Mouse (Mus musculus) midbrain, embryonic 15.5 days (tissue): ENCODE measurements around the gene Gm13889. TPM values are rescaled to one million over a fixed set of nuclear protein-coding genes. Genes with fewer than 3 reads are reported as not detected.
A peak's percentile ranks its signal among the peaks of the same experiment; 100 is the strongest.

Source experiments
- ATAC-seq: fragments of 200-750 bp; cut with Nextera tagmentation; replicated peaks from 2 replicates; pipeline ENCODE4 v1.8.0; 2017; ENCODE audit warnings: moderate TSS enrichment
- H3K27ac ChIP-seq: fragments of 300-500 bp; sonication (generic); 2 replicates; pipeline ENCODE4 v1.5.1; 2015; ENCODE audit warnings: mild to moderate bottlenecking, inconsistent platforms
- H3K27me3 ChIP-seq: fragments of 300-500 bp; sonication (generic); replicated peaks from 2 replicates; pipeline ENCODE4 v1.6.1; 2015; ENCODE audit warnings: inconsistent platforms
- H3K36me3 ChIP-seq: fragments of 300-500 bp; sonication (generic); replicated peaks from 2 replicates; pipeline ENCODE4 v1.6.1; 2015; ENCODE audit warnings: inconsistent platforms
- H3K4me1 ChIP-seq: fragments of 300-500 bp; sonication (generic); 2 replicates; pipeline ENCODE4 v1.6.1; 2015; ENCODE audit warnings: inconsistent platforms
- H3K4me2 ChIP-seq: fragments of 300-500 bp; sonication (generic); 2 replicates; pipeline ENCODE4 v1.6.1; 2015; ENCODE audit warnings: inconsistent platforms, mild to moderate bottlenecking, moderate library complexity
- H3K4me3 ChIP-seq: fragments of 300-500 bp; sonication (generic); 2 replicates; pipeline ENCODE4 v1.5.1; 2015; ENCODE audit warnings: mild to moderate bottlenecking, inconsistent platforms
- H3K9ac ChIP-seq: fragments of 300-500 bp; sonication (generic); 2 replicates; pipeline ENCODE4 v1.6.1; 2015; ENCODE audit warnings: mild to moderate bottlenecking, inconsistent platforms
- H3K9me3 ChIP-seq: fragments of 300-500 bp; sonication (generic); 2 replicates; pipeline ENCODE4 v1.6.1; 2016; ENCODE audit warnings: inconsistent platforms
- WGBS: fragments of 180-500 bp; shearing (Covaris S2); methylation state at CpG from one replicate; pipeline ENCODE4 v1.1.7; 2015; ENCODE audit warnings: mixed read lengths; 5-methylcytosine and 5-hydroxymethylcytosine counted together
- polyA plus RNA-seq: library from polyadenylated mRNA; unstranded; fragments of >200 nt; fragmentation: Nextera tagmentation; extraction: Ambion mirVana; gene quantifications from 2 replicates; pipeline ENCODE4 v1.2.1, GENCODE M21; 2015

Gene Gm13889
- polyA plus RNA-seq, 1 experiment from 2014 or later, result 5.2 TPM

DNA sequence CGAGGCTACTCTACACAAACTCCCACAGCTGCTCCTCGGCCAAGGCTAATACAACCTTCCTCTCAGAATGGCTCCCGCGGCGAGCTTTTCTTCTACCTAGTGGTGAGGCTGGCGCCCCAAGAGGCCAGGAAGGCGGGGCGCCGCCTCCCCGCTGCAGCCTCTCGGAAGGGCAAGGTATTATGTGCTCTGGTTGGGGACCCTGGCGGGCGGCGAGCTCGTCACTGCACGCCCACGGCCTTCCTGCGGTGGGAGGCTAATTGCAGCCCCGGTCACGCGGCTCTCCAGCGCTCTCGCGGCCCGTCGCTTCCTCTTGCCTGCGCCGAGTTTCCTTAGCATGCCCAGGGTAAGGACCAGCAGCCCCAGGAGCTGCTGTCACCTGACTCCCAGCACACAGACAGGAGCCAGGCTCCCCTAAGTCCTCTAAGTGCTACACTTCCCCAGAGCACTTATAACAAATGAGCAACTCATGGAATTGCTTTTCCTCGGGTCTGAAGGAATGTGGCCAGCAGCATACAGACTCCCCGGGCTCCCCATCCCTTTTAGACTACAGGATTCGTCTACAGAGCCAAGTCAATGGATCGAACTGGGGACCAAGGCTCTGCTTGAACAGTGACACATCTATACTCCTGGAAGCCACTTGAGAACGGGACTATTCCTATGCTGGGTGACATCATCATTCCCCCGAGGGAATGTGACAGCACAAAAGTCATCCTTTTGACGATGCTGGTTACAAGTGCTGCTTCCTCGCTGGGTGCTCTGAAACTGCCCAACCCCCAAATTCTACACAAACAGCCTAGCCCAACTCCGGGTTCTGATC is 19.6 kb upstream of the Gm13889 start:
- peaks cover 16% of the 10 kb centered on the region for H3K36me3 ChIP-seq
- peak overlapping the region; percentile 79 for H3K27ac ChIP-seq
- peaks cover 15% of the 10 kb centered on the region for H3K4me1 ChIP-seq
- 2% methylated on average over 37 of the region's 37 CpGs for WGBS
- H3K9me3 ChIP-seq, result no peaks in the 10 kb centered on the region
- H3K27me3 ChIP-seq, result no peaks in the 10 kb centered on the region
- peak overlapping the region; percentile 88 for H3K4me2 ChIP-seq
- H3K4me3 ChIP-seq, result peak overlapping the region; percentile 42
- ATAC-seq, result peak; percentile 80
- H3K9ac ChIP-seq, result peak overlapping the region; percentile 59

DNA sequence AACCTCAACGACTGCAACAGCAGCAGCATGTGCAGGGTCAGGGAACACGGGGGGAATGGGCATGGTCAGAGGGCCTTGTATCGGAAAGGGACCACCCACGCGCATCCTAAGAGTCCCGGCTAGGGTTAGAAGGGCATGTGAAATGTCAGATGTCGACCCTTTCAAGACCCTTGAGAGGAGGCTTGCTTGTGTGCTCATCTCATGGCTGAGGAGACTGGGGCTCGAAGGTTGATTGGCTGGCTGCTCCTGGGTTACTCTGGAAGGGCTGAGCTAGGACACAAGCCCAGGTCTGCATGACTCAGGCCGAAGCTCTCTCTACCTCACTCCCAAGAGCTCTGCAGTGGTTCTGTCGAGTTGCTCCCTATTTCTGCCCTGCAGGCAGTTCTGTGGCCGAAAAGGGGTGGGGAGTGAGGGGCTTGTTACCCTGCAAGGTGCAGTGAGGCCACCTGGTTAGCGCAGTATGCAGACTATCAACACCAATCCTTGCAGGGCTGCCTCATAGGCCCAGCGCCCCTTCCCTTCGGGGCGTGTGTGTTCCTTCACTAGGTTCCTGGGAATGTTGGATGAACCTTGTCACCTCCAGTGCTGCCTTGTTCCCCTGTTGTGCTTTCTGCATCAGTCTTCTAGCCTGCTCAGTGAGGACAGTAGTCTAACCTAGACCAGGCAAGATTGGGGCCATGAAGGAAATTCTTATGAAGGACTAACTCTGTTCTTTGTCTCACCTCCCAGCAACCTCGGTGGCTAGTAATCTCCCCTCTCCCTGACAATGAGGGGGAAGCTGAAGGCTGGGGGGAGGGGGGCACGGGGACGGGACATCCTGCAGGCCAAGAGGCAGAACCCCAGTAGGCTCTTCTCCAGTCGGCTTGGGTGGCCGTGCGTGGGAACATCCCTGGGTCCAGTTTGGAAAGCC is 18.8 kb upstream of the Gm13889 start:
- H3K9me3 ChIP-seq, result no peaks in the 10 kb centered on the region
- ATAC-seq, result peak; percentile 51
- WGBS, result 20% methylated on average over 21 of the region's 21 CpGs

GRCm38 (mm10) chr2:93975041-93975440 is 18.0 kb upstream of the Gm13889 start:
- Histone ChIP-seq H3K27me3 (no peaks in the 10 kb centered on the region), H3K4me1 (peaks cover 15% of the 10 kb centered on the region), H3K4me3 (no peak overlapping the region), H3K9me3 (no peaks in the 10 kb centered on the region), H3K4me2 (no peak overlapping the region), H3K9ac (no peak overlapping the region), H3K36me3 (peaks cover 7% of the 10 kb centered on the region), H3K27ac (no peak overlapping the region)
- ATAC-seq, result no peak
- WGBS, result 49% methylated on average over 7 of the region's 7 CpGs

More for the DNA sequence above, 18.8 kb upstream of the Gm13889 start:
- Histone ChIP-seq H3K27me3 (no peaks in the 10 kb centered on the region), H3K27ac (peak overlapping the region; percentile 79), H3K4me1 (peaks cover 15% of the 10 kb centered on the region), H3K4me2 (peak overlapping the region; percentile 88), H3K36me3 (peaks cover 14% of the 10 kb centered on the region), H3K9ac (peak overlapping the region; percentile 59), H3K4me3 (peak overlapping the region; percentile 42)

DNA sequence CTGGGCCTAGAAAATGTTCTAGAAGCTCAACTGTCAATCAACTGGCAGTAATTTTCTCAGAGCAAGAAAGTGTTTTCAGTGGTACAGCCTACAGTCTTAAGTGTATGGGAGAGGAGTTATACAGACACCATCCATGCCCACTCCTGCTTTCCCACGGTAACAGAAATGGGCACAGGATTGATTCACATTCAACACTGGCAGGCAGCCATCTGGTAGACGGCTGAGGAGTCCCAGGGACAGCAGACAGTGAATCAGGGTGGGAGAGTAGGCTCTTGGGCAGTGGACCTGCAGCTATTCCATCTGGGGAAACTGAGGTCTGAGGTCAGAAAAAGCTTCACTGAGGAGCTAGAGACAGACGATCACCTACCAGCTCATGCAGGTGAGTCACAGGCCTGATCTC is 14.6 kb upstream of the Gm13889 start:
- Histone ChIP-seq H3K9ac (no peak overlapping the region), H3K36me3 (no peaks in the 10 kb centered on the region), H3K27me3 (no peaks in the 10 kb centered on the region), H3K4me1 (peaks cover 9% of the 10 kb centered on the region), H3K4me2 (no peak overlapping the region), H3K9me3 (no peaks in the 10 kb centered on the region), H3K27ac (no peak overlapping the region), H3K4me3 (no peak overlapping the region)
- no peak for ATAC-seq
- 74% methylated on average over 3 of the region's 3 CpGs for WGBS

DNA sequence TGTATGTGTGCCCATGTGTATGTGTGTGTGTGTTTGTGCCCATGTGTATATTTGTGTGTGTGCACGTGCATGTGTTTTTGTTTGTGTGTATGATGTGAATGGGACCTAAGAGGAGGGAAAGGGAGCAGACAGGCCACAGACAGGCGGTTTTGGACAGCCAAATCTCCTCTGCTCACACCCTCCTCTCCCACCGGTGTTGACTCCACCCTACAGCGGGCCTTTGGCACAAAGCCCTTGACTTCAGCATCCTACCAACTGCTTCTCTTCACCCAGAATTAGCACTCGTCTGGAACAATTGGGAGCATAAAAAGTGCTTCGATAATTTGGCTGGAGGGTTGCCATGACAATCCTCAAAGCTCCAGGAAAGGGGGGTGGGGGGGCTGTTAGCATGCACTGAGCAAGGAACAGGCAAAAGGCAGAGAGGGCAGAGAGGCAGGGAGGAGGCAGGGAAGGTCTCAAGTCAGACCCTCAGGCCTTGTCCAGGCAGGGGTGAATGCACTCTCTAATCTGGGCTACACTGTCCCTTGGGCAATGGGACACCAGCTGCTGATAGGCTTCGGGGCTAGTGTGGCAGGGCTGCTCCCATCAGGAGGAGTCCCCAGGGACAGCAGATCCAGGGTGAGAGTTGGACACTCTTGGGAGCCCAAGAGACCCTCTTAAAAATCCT is 7.6 kb upstream of the Gm13889 start:
- Histone ChIP-seq H3K27ac (no peak overlapping the region), H3K9ac (no peak overlapping the region)

GRCm38 (mm10) chr2:93963802-93964201 is 6.8 kb upstream of the Gm13889 start:
- Histone ChIP-seq H3K4me3 (no peak overlapping the region), H3K9ac (no peak overlapping the region), H3K27me3 (no peaks in the 10 kb centered on the region), H3K27ac (no peak overlapping the region), H3K4me2 (no peak overlapping the region), H3K4me1 (peaks cover 6% of the 10 kb centered on the region; the same call in 1 of the 2 replicates), H3K36me3 (no peaks in the 10 kb centered on the region), H3K9me3 (no peaks in the 10 kb centered on the region)
- WGBS, result 80% methylated on average over 1 of the region's 1 CpGs
- no peak for ATAC-seq

More for the DNA sequence above, 7.6 kb upstream of the Gm13889 start:
- no peaks in the 10 kb centered on the region for H3K9me3 ChIP-seq
- H3K4me2 ChIP-seq, result no peak overlapping the region
- H3K36me3 ChIP-seq, result no peaks in the 10 kb centered on the region
- no peaks in the 10 kb centered on the region for H3K27me3 ChIP-seq
- H3K4me1 ChIP-seq, result peaks cover 6% of the 10 kb centered on the region; the same call in 1 of the 2 replicates
- ATAC-seq, result peak; percentile 54
- 29% methylated on average over 7 of the region's 7 CpGs for WGBS
- H3K4me3 ChIP-seq, result no peak overlapping the region

GRCm38 (mm10) chr2:93961716-93962115 is 4.7 kb upstream of the Gm13889 start:
- ATAC-seq, result no peak
- Histone ChIP-seq H3K4me3 (no peak overlapping the region), H3K9ac (no peak overlapping the region), H3K27me3 (peaks cover 9% of the 10 kb centered on the region), H3K4me1 (peaks cover 15% of the 10 kb centered on the region; the same call in 1 of the 2 replicates), H3K27ac (no peak overlapping the region), H3K9me3 (no peaks in the 10 kb centered on the region), H3K4me2 (no peak overlapping the region), H3K36me3 (no peaks in the 10 kb centered on the region)
- 80% methylated on average over 8 of the region's 8 CpGs for WGBS

GRCm38 (mm10) chr2:93959346-93959745 is 2.3 kb upstream of the Gm13889 start:
- Histone ChIP-seq H3K9ac (no peak overlapping the region), H3K4me1 (peaks cover 32% of the 10 kb centered on the region), H3K9me3 (no peaks in the 10 kb centered on the region), H3K4me3 (no peak overlapping the region), H3K36me3 (no peaks in the 10 kb centered on the region), H3K27ac (no peak overlapping the region), H3K4me2 (no peak overlapping the region), H3K27me3 (peaks cover 15% of the 10 kb centered on the region)
- WGBS, result 80% methylated on average over 8 of the region's 8 CpGs
- no peak for ATAC-seq

- H3K4me3 ChIP-seq, result no peak overlapping the region
- no peaks in the 10 kb centered on the region for H3K36me3 ChIP-seq
- H3K9me3 ChIP-seq, result no peaks in the 10 kb centered on the region
- ATAC-seq, result no peak
- H3K27me3 ChIP-seq, result peaks cover 22% of the 10 kb centered on the region
- H3K4me1 ChIP-seq, result peaks cover 34% of the 10 kb centered on the region
- 70% methylated on average over 3 of the region's 3 CpGs for WGBS
- no peak overlapping the region for H3K9ac ChIP-seq
- H3K4me2 ChIP-seq, result no peak overlapping the region
- H3K27ac ChIP-seq, result no peak overlapping the region
Measured at GRCm38 (mm10) chr2:93958216-93958615, 1.2 kb upstream of the Gm13889 start.

DNA sequence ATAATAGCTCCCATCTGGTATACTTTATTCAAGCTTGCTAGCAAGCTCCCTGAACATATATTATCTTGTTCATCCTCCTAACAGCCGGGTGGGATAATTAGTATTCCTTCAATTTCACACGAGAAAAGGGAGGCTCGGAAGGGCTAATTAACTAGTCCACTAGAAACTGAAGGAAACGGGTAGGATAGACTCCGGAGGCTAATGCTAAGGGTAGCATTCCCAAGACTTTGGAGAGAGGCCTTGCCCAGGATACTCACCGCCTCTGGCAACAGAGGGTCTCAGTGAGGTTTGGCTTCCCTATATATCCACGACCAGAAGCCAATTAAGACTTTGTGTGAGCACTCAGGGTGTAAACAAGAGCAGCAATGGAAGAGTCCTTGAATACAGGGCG is 779 bp upstream of the Gm13889 start:
- no peak for ATAC-seq
- H3K9me3 ChIP-seq, result no peaks in the 10 kb centered on the region
- no peaks in the 10 kb centered on the region for H3K36me3 ChIP-seq
- peak overlapping the region; percentile 98 for H3K4me2 ChIP-seq
- peaks cover 34% of the 10 kb centered on the region for H3K4me1 ChIP-seq
- H3K4me3 ChIP-seq, result no peak overlapping the region
- peak overlapping the region; percentile 62; the same call in 1 of the 2 replicates for H3K27ac ChIP-seq
- H3K9ac ChIP-seq, result no peak overlapping the region
- peaks cover 22% of the 10 kb centered on the region for H3K27me3 ChIP-seq
- WGBS, result 34% methylated on average over 8 of the region's 8 CpGs

DNA sequence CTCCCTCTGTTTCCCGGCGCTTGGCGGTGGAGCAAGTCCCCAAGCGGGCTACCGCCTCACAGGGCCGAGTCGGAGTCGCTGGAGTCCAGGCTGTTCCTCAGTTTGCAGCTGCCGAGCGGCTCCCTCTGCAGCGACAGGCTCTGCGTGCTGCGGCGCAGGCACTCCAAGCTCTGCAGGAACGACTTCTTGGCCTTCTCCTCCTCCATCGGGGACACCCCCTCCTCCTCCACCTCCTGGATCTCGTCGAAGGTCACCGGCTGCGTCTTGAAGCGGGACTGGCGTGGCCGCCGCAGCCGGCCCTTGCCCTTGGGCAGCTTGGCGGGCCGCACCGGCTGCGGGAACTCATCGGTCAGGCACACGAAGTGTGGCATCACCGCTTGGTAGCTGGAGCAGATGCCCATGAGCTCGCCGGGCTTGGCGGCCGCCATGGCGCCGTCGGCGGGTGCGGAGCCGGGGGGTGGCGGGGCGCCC is 635 bp downstream of the Gm13889 start:
- H3K9ac ChIP-seq, result peak overlapping the region; percentile 66
- peak overlapping the region; percentile 62 for H3K27ac ChIP-seq
- WGBS, result under 1% methylated on average over 38 of the region's 44 CpGs
- no peaks in the 10 kb centered on the region for H3K36me3 ChIP-seq
- H3K4me1 ChIP-seq, result peaks cover 34% of the 10 kb centered on the region
- peak overlapping the region; percentile 98 for H3K4me2 ChIP-seq
- peak; percentile 70 for ATAC-seq
- no peaks in the 10 kb centered on the region for H3K9me3 ChIP-seq
- H3K4me3 ChIP-seq, result peak overlapping the region; percentile 78
- H3K27me3 ChIP-seq, result peaks cover 22% of the 10 kb centered on the region

GRCm38 (mm10) chr2:93955886-93956285 is 1.1 kb downstream of the Gm13889 start:
- H3K4me3 ChIP-seq, result peak overlapping the region; percentile 78
- peaks cover 34% of the 10 kb centered on the region for H3K4me1 ChIP-seq
- H3K4me2 ChIP-seq, result peak overlapping the region; percentile 98
- H3K9ac ChIP-seq, result peak overlapping the region; percentile 66
- peak; percentile 40 for ATAC-seq
- no peaks in the 10 kb centered on the region for H3K36me3 ChIP-seq
- peaks cover 22% of the 10 kb centered on the region for H3K27me3 ChIP-seq
- under 1% methylated on average over 31 of the region's 31 CpGs for WGBS
- H3K27ac ChIP-seq, result peak overlapping the region; percentile 62
- no peaks in the 10 kb centered on the region for H3K9me3 ChIP-seq
